Mouse (Mus musculus) G1E (cell line): ENCODE results near the gene Gse1. TPM values are rescaled to one million over a fixed set of nuclear protein-coding genes. Genes with fewer than 3 reads are reported as not detected.
A peak's percentile ranks its signal among the peaks of the same experiment; 100 is the strongest.
"Not testable (repeated sequence)": the region's sequence is repeated elsewhere in the genome, so short reads cannot be mapped to it uniquely, and the experiment has no call there.

Source experiments
- ATAC-seq: 2 replicates; pipeline ENCODE4 v1.8.0; 2016; ENCODE audit warnings: mild to moderate bottlenecking; ENCODE audit not compliant: insufficient number of reproducible peaks, poor library complexity, low FRiP score, severe bottlenecking; ENCODE audit errors: extremely low read depth
- DNase-seq: peaks from one replicate; pipeline ENCODE4 v3.0.0; 2012; ENCODE audit warnings: low spot score
- H3K27me3 ChIP-seq: 2 replicates; pipeline ENCODE4 v1.6.1; 2012; ENCODE audit warnings: mild to moderate bottlenecking, low read length, inconsistent platforms; ENCODE audit not compliant: insufficient read depth
- H3K36me3 ChIP-seq: replicated peaks from 2 replicates; pipeline ENCODE3; 2012; ENCODE audit warnings: mild to moderate bottlenecking, inconsistent platforms
- H3K4me1 ChIP-seq: 2 replicates; pipeline ENCODE4 v1.6.1; 2012; ENCODE audit warnings: low read depth, low read length, inconsistent platforms, mixed read lengths; ENCODE audit not compliant: insufficient read depth
- H3K4me3 ChIP-seq: 2 replicates; pipeline ENCODE4 v1.5.1; 2012; ENCODE audit warnings: low read depth, mild to moderate bottlenecking, inconsistent platforms, low read length, moderate library complexity, mixed read lengths
- H3K9me3 ChIP-seq: replicated peaks from 2 replicates; pipeline ENCODE4 v1.6.1; 2012; ENCODE audit warnings: inconsistent platforms
- CTCF ChIP-seq: IDR thresholded peaks from 2 replicates; pipeline ENCODE4 v1.5.1; 2012; ENCODE audit warnings: low read depth, low read length, inconsistent platforms, mixed read lengths
- GATA1 ChIP-seq: IDR thresholded peaks from 2 replicates; pipeline ENCODE4 v1.6.1; 2012; ENCODE audit warnings: borderline replicate concordance, low read length, inconsistent platforms, mixed read lengths
- GATA2 ChIP-seq: IDR thresholded peaks from 2 replicates; pipeline ENCODE4 v1.6.1; 2012; ENCODE audit warnings: low read depth, low read length, inconsistent platforms, borderline replicate concordance
- POLR2AphosphoS5 ChIP-seq: IDR thresholded peaks from 2 replicates; pipeline ENCODE4 v1.6.1; 2012; ENCODE audit warnings: low read depth, low read length, inconsistent platforms; ENCODE audit not compliant: insufficient replicate concordance
- TAL1 ChIP-seq: conservative IDR thresholded peaks from 2 replicates; pipeline ENCODE4 v1.6.1; 2012; ENCODE audit warnings: low read depth, low read length, inconsistent platforms, mixed read lengths
- polyA plus RNA-seq: library from polyadenylated mRNA; stranded (reverse); fragments of >175 nt; gene quantifications from 2 replicates; pipeline ENCODE4 v1.2.3, GENCODE M21; 2012
- total RNA-seq, 2 experiments: library from RNA; stranded (forward) in 1 of 2; stranded (reverse) in 1 of 2; fragments of 200-1000 nt in 1 of 2; fragments of >200 nt in 1 of 2; fragmentation: Nextera tagmentation in 1 of 2; gene quantifications; 2 replicates each; pipeline ENCODE4 v1.2.3; 2014 to 2017

The Gse1 gene
- total and polyA plus RNA-seq, 3 experiments, result 6.3 to 106 (median 48.4) TPM

DNA sequence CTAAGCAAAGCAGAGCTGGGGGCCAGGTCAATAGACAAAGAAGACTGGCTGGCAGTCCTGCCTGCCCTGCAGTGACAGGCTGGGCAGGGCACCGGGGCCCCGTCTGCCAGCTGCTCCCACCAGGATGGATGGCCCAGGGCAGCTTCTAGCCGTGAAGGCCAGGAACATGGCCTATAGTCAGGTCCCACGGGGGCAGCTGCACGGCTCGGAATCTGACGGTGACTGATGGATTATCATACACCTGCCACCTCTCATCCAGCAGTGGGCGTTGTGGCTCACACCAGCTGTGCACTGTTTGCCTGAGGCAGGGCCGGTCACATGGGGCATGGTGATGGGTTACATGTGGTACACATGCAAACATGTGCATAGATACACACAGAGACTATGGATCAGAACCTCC is 127.8 kb downstream of the Gse1 start:
- no peak for TF ChIP-seq CTCF
- no peak for TF ChIP-seq POLR2AphosphoS5
- TF ChIP-seq GATA1, result no peak
- no peak for TF ChIP-seq TAL1
- no peak for TF ChIP-seq GATA2
- Histone ChIP-seq H3K4me1 (no peaks in the 10 kb centered on the region), H3K36me3 (no peaks in the 10 kb centered on the region), H3K9me3 (no peaks in the 10 kb centered on the region), H3K27me3 (peaks cover 94% of the 10 kb centered on the region), H3K4me3 (no peak overlapping the region)
- ATAC-seq (no peak), DNase-seq (no peak)

DNA sequence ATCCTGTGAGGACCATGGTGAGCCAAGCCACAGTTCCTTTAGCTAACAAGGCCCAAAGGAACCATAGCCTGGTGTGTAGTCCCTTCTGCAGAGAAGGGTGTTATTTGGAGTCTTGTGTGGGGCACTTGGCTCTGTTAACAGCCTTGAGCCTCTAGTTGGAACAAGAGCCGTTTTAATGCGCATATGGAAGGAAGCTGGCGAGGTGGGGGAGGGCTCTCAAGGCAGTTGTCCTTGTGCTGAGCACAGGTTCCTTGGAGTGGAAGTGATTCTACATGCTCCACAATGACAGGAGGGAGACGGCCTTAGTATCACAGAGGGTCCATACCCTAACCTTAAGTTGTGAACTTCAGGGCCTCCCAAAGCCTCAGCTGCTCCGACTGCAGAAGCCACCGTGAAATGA is 129.2 kb downstream of the Gse1 start:
- peaks cover 93% of the 10 kb centered on the region for H3K27me3 ChIP-seq
- DNase-seq (no peak), ATAC-seq (no peak)
- no peak overlapping the region for H3K4me3 ChIP-seq
- H3K9me3 ChIP-seq, result no peaks in the 10 kb centered on the region; the same call in 1 of the 2 replicates
- no peaks in the 10 kb centered on the region for H3K36me3 ChIP-seq
- TF ChIP-seq POLR2AphosphoS5 (no peak), TAL1 (no peak), GATA2 (no peak), GATA1 (no peak), CTCF (no peak)
- H3K4me1 ChIP-seq, result no peaks in the 10 kb centered on the region

DNA sequence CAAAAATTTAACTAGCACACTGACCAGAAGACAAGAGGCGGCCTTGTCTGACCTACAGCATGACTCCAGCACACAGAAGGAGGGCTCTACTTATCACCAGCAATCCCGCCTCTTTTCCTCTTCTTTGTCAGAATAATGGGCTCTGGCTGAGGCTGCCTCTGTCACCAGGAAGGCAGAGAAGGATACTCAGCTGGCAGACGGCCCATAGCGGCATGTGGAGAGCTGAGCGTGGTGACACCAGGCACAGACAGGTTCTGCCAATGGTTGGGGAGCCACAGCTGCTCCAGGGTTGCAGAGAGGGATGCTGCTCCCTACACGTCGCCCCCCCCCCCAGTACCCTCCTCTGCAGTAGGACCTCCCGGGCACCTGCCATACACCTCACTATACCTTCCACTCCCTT is 133.0 kb downstream of the Gse1 start:
- Histone ChIP-seq H3K27me3 (peaks cover 93% of the 10 kb centered on the region), H3K9me3 (no peaks in the 10 kb centered on the region; the same call in 1 of the 2 replicates), H3K36me3 (no peaks in the 10 kb centered on the region), H3K4me1 (peaks cover 16% of the 10 kb centered on the region), H3K4me3 (no peak overlapping the region)
- no peak for TF ChIP-seq GATA2
- TF ChIP-seq GATA1, result no peak
- no peak for TF ChIP-seq POLR2AphosphoS5
- ATAC-seq (no peak), DNase-seq (no peak)

DNA sequence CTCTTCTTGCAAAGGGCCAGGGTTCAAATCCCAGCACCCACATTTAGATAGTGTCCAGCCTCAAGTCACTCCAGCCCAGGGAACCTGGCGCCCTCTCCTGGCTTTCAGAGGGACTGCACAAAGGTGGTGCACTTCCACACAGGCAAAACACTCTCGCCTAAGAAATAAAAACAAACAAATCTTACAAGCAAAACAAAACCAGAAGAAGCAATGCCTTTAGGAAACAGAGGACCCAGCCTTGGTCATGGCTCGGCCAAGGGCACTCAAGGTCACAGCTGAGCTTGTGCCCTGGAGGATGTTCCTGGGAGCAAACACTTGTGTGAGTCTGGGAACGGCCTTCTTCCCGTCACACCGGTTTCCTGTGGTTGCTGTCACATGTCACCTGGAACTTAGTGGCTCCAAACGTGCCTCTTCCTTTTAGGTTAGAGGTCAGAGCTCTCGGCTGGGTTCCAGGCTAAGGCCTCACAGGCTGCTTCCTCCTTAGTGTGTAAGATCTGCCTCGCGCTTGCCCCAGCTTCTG is 135.4 kb downstream of the Gse1 start:
- Histone ChIP-seq H3K4me1 (peaks cover 20% of the 10 kb centered on the region), H3K4me3 (no peak overlapping the region), H3K36me3 (no peaks in the 10 kb centered on the region), H3K9me3 (no peaks in the 10 kb centered on the region; the same call in 1 of the 2 replicates), H3K27me3 (peaks cover 94% of the 10 kb centered on the region)
- TF ChIP-seq TAL1 (no peak), GATA1 (no peak), GATA2 (no peak), POLR2AphosphoS5 (no peak), CTCF (peak; percentile 30; the same call in 1 of the 2 replicates)
- DNase-seq, result no peak
- ATAC-seq, result no peak

DNA sequence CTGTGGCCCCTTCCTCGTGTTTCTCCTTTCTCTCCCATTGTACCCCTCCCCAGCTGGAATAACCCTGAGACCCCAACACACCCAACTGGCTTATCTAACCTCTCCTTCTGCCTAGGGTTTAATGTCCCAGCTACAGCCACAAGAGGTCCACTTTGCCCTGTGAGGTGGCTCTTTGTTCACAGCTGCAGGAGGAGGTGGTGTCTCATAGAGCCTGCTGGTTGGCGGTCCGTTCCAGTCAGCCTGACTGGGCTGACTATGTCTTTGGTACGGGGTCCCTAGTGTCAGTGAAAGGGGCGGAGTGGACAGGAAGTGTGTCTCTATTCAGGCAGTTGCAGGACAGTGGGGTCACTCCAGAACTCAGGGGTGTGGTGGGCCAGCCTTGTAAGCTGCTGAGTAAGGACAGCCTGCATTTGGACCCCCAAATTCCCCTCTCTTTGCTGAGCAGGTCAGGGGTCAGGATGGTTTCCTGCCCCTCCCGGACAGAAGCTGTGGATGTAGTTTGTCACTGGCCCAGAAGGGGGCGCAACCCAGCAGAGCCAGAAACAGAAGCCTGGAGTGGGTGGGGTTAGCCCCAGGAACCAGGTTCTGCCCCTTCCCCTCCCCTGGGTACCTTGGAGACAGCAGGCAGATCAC is 136.0 kb downstream of the Gse1 start:
- Histone ChIP-seq H3K4me3 (no peak overlapping the region), H3K27me3 (peaks cover 95% of the 10 kb centered on the region), H3K9me3 (no peaks in the 10 kb centered on the region; the same call in 1 of the 2 replicates), H3K4me1 (peaks cover 26% of the 10 kb centered on the region), H3K36me3 (no peaks in the 10 kb centered on the region)
- ATAC-seq (no peak), DNase-seq (no peak)
- TF ChIP-seq GATA1 (no peak), GATA2 (no peak), CTCF (peak; percentile 30; the same call in 1 of the 2 replicates), POLR2AphosphoS5 (no peak)

DNA sequence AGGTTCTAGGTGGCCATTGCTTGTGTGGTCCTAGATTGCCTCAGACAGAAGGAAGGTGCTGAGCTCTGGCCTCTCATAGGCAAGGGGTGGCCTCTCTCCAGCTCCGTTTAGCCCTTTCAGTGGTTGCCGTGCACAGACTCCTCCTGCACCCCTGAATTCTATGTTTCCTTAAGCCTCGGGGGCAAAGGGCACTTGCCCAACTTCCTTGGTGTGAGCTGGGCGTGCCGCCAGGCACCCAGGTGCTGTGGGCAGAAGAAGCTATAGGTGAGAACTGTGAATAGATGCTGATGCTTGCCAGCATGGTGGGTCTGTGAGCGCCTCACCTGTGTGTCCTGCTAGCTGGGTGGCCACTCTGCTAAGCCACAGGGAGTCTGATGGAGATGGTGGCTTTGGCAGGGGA is 138.6 kb downstream of the Gse1 start:
- DNase-seq (no peak), ATAC-seq (no peak)
- TF ChIP-seq GATA1 (no peak), CTCF (no peak), TAL1 (no peak), POLR2AphosphoS5 (no peak), GATA2 (no peak)
- H3K9me3 ChIP-seq, result no peaks in the 10 kb centered on the region
- H3K4me1 ChIP-seq, result peaks cover 53% of the 10 kb centered on the region
- H3K36me3 ChIP-seq, result no peaks in the 10 kb centered on the region
- H3K27me3 ChIP-seq, result peaks cover 80% of the 10 kb centered on the region
- H3K4me3 ChIP-seq, result no peak overlapping the region

DNA sequence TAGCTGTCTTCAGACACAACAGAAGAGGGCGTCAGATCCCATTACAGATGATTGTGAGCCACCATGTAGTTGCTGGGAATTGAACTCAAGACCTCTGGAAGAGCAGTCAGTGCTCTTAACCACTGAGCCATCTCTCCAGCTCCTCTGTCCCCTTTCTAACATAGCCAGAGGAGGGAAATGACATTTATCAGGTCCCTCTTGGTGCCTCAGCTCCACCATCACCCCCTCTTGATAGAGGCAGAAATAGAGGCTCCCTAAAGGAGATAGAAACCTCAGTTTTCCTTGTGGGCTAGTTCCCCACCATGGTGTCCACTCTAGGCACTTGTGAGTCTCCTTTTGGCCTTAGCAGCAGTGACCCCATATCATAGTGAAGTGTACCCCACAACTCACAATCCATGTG is 139.9 kb downstream of the Gse1 start:
- ATAC-seq, H3K4me3 ChIP-seq, H3K36me3 ChIP-seq, DNase-seq: not testable (repeated sequence)
- Histone ChIP-seq H3K4me1 (peaks cover 66% of the 10 kb centered on the region), H3K27me3 (peaks cover 73% of the 10 kb centered on the region), H3K9me3 (peaks cover 12% of the 10 kb centered on the region)
